ENCODE assay signal across 9 mouse cellular contexts in the genomic region with DNA sequence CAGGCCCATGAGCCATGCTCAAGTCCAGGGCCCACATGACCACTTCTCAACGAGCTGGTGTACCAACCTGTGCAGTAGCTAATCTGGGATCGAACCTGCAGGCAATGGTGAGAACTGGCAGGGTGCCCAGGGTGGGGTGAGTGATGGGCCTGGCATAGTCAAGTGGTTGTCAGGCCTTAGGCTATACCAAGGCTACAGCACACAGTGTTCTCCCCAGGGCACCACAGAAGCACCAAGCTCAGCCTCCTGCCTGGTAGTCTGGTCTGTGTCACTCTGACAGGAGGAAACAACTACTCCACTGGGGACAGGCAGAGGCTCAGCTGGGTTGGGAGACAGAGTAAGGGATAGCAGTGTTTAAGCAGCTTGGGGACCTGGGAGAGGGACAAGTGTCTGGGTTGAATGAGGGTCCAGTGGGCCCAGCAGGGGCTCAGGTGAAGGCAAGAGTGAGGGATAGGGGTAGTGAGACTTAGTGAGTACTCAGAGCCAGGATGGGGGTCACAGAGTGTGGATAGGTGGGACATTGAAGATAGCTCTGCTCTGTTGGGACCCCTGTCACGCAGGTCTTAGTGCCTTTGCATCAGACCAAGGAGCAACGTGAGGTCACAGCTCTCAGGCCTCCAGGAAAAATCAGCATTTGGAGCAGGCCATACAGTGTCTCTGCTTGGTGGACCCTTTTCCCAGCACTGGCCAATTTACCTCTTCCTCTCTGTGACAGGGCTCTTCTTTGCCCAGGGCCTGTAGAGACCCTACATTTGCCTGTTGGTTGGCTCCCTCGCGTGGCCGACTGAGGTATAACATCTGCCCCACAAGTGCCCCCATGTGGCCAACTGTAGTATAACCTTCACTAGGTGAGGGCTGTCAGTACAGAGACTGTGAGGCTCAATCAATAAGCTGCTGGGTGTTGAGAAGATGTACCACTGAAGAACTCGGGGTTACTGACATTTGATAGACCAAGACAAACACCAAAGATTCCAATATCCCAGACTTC. TPM values are rescaled to one million over a fixed set of nuclear protein-coding genes. Genes with fewer than 3 reads are reported as not detected.
A peak's percentile ranks its signal among the peaks of the same experiment; 100 is the strongest.
DNase-seq lines count a peak whose midpoint lies in the region; ATAC-seq and TF ChIP-seq lines count a peak whose summit lies in the region.
"Had no signal": no experiment of that assay in that cellular context is flagged by ENCODE, and none has a peak within 500 bp of the region (broad histone marks: within the 10 kb centered on the region; RNA-seq: fewer than 3 reads in every experiment).

No protein-coding gene starts in this region.

- intact Hi-C loops in heart, postnatal 10 days (cut with DNase I), result loop anchor here (1.0 to 5.0 kb wide), 2 partner anchors 25 to 168 kb away; no protein-coding TSS in a partner anchor

- peak; percentile 62 for DNase-seq in c-Kit-positive CD71-positive TER-119-positive erythroid progenitor cells, embryonic 14.5 days (ENCODE audit: low spot score)
- DNase-seq in heart, postnatal 10 days, result peak; percentile 87 to 92
- DNase-seq in kidney, postnatal 4 days, result peak; percentile 83 to 84
- DNase-seq in liver, postnatal 0 days, result peak; percentile 87
- peak; percentile 47 to 49 for DNase-seq in thymus, adult 18-20 months

- TF ChIP-seq CTCF in E14TG2a.4 (conservative IDR thresholded peaks at IDR 0.05; ENCODE audit: low read length), result peak; percentile 100
- TF ChIP-seq CTCF in liver, postnatal 0 days (IDR thresholded peaks at IDR 0.05; ENCODE audit: low read depth), result peak; percentile 100

- H3K4me2 ChIP-seq in forebrain, embryonic 13.5 days, result no peak overlapping the region
- H3K4me2 ChIP-seq in liver, postnatal 0 days (ENCODE audit: low read depth, low read length), result no peak overlapping the region
- H3K4me2 ChIP-seq: limb, embryonic 15.5 days had no signal

- H3K4me3 ChIP-seq in E14TG2a.4 (replicated peaks; ENCODE audit: low read length), result no peak overlapping the region
- no peak overlapping the region for H3K4me3 ChIP-seq in forebrain, embryonic 13.5 days
- no peak overlapping the region for H3K4me3 ChIP-seq in liver, postnatal 0 days (ENCODE audit: low read depth, low read length)
- H3K4me3 ChIP-seq: limb, embryonic 15.5 days had no signal

- no peak overlapping the region for H3K27ac ChIP-seq in forebrain, embryonic 13.5 days
- no peak overlapping the region for H3K27ac ChIP-seq in liver, postnatal 0 days (ENCODE audit: low read depth)
- H3K27ac ChIP-seq: limb, embryonic 15.5 days had no signal

- H3K36me3 ChIP-seq in E14TG2a.4 (ENCODE audit: insufficient read depth, low read length), result no peaks in the 10 kb centered on the region
- no peaks in the 10 kb centered on the region for H3K36me3 ChIP-seq in forebrain, embryonic 13.5 days (ENCODE audit: poor library complexity, severe bottlenecking)
- no peaks in the 10 kb centered on the region for H3K36me3 ChIP-seq in liver, postnatal 0 days (replicated peaks; ENCODE audit: insufficient read depth, low read length)
- H3K36me3 ChIP-seq: limb, embryonic 15.5 days had no signal

- peaks cover 5% of the 10 kb centered on the region; the same call in 1 of the 2 replicates for H3K4me1 ChIP-seq in E14TG2a.4 (replicated peaks; ENCODE audit: low read depth, low read length)
- H3K4me1 ChIP-seq in forebrain, embryonic 13.5 days, result peaks cover 7% of the 10 kb centered on the region; the same call in 1 of the 2 replicates
- H3K4me1 ChIP-seq in liver, postnatal 0 days (ENCODE audit: insufficient read depth), result no peaks in the 10 kb centered on the region

- WGBS in forebrain, embryonic 13.5 days, result 33% methylated on average over 8 of the region's 8 CpGs
- WGBS in liver, postnatal 0 days (ENCODE audit: insufficient replicate concordance), result 22% methylated on average over 8 of the region's 8 CpGs

- no peak for TF ChIP-seq EP300 in liver, postnatal 0 days (IDR thresholded peaks at IDR 0.05; ENCODE audit: low read depth)

- H3K27me3 ChIP-seq in E14TG2a.4 (ENCODE audit: insufficient read depth, low read length), result peaks cover 78% of the 10 kb centered on the region
- H3K27me3 ChIP-seq in forebrain, embryonic 13.5 days, result no peaks in the 10 kb centered on the region; the same call in 1 of the 2 replicates
- no peaks in the 10 kb centered on the region for H3K27me3 ChIP-seq in liver, postnatal 0 days (ENCODE audit: insufficient read depth, low read length)

- peak; percentile 89 for ATAC-seq in forebrain, embryonic 13.5 days
- ATAC-seq in liver, postnatal 0 days, result peak; percentile 77
- peak; percentile 86 for ATAC-seq in neutrophil, adult 5-6 weeks (ENCODE audit: extremely low read depth, insufficient number of reproducible peaks, low FRiP score, poor library complexity, severe bottlenecking)

- H3K9me3 ChIP-seq in E14TG2a.4 (ENCODE audit: low read length), result peaks cover 20% of the 10 kb centered on the region
- H3K9me3 ChIP-seq in forebrain, embryonic 13.5 days (replicated peaks), result no peaks in the 10 kb centered on the region
- H3K9me3 ChIP-seq in liver, postnatal 0 days (ENCODE audit: low read length), result no peaks in the 10 kb centered on the region
- H3K9me3 ChIP-seq: limb, embryonic 15.5 days had no signal

- H3K9ac ChIP-seq in forebrain, embryonic 13.5 days, result no peak overlapping the region
- no peak overlapping the region for H3K9ac ChIP-seq in liver, postnatal 0 days (replicated peaks)
- H3K9ac ChIP-seq: limb, embryonic 15.5 days had no signal

RNA-seq across cellular contexts. Expression of gene Th, which starts 12.0 kb away (rescaled TPM):
- polyA plus RNA-seq in forebrain, embryonic 13.5 days (2015; fragmentation: Nextera tagmentation; extraction: Ambion mirVana), result 8.0 and 9.9 TPM in 2 replicates
- not detected for total RNA-seq in heart, postnatal 10 days (2021)
- not detected in 2 replicates for polyA plus RNA-seq in liver, postnatal 0 days (2015; fragmentation: Nextera tagmentation; extraction: Ambion mirVana)
- total RNA-seq in neutrophil, adult 5-6 weeks (2017), result not detected in 2 replicates

RNA-seq across cellular contexts. Expression of gene Ascl2, which starts 50.1 kb away (rescaled TPM):
- 0.21 TPM in 1 of 2 replicates, not detected in the other for polyA plus RNA-seq in forebrain, embryonic 13.5 days (2015; fragmentation: Nextera tagmentation; extraction: Ambion mirVana)
- not detected for total RNA-seq in heart, postnatal 10 days (2021)
- polyA plus RNA-seq in liver, postnatal 0 days (2015; fragmentation: Nextera tagmentation; extraction: Ambion mirVana), result 0.21 and 0.23 TPM in 2 replicates
- 0.23 and 0.37 TPM in 2 replicates for total RNA-seq in neutrophil, adult 5-6 weeks (2017)
